Mouse (Mus musculus) C2C12 (cell line): ENCODE measurements around the gene Hscb.

ENCODE experiments used
- CTCF ChIP-seq: IDR thresholded peaks from one replicate; pipeline ENCODE4 v1.5.1; 2011; ENCODE audit not compliant: control insufficient read depth, insufficient read depth, insufficient read length
- FOSL1 ChIP-seq: IDR thresholded peaks from one replicate; pipeline ENCODE4 v1.8.0; 2011; ENCODE audit warnings: mild to moderate bottlenecking, low read length; ENCODE audit not compliant: poor library complexity, insufficient read depth, severe bottlenecking
- MAX ChIP-seq: IDR thresholded peaks from one replicate; pipeline ENCODE4 v1.6.1; 2011; ENCODE audit warnings: mild to moderate bottlenecking, control low read depth

GRCm38 (mm10) chr5:110874711-110875110, 35.1 kb upstream of the Hscb start:
- no peak for TF ChIP-seq CTCF
- no peak for TF ChIP-seq FOSL1
- no peak for TF ChIP-seq MAX
